In the genomic region with DNA sequence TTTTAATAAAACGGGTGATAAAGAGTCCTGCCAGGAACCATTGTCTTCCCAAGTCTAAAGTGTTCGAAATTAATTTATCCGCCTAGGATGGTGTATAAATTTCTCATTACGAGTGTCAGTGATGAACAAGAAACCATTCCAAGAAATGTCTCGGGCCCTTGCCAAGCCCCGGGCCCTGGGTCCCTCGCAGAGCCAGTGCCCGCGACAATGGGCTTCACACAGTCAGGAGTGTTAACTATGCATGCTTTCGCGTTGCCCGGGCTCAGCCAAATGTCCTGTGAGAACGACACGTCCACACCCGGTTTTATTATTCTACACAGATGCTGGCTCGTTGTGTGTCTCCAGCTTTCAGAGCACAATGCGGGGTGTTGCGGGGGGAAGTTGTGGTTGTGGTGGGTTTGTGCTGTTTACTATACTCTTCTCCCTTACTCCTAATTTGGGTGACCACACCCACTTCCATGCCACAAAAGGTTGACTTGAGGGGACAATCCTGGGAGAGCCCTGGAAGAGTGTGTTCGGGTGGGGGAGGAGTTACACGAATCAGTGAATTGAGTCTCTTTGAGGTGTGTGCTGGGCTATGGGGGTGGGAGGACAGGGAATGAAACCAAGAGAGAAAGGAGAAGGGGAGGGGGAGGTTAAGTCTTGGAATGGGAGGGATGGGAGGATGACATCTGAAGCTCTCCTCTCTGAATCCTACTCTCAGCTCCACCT, we compare ENCODE assay signal across 12 mouse cellular contexts.
A peak's percentile ranks its signal among the peaks of the same experiment; 100 is the strongest.
DNase-seq lines count a peak whose midpoint lies in the region; ATAC-seq and TF ChIP-seq lines count a peak whose summit lies in the region.
"Had no signal": no experiment of that assay in that cellular context is flagged by ENCODE, and none has a peak within 500 bp of the region (broad histone marks: within the 10 kb centered on the region; RNA-seq: fewer than 3 reads in every experiment).

No protein-coding gene starts in this region.

- no peaks in the 10 kb centered on the region for H3K27me3 ChIP-seq in hindbrain, postnatal 0 days (ENCODE audit: insufficient read depth, low read length)
- H3K27me3 ChIP-seq in midbrain, embryonic 14.5 days (ENCODE audit: control insufficient read depth, insufficient read depth, low read length), result no peaks in the 10 kb centered on the region; the same call in 1 of the 2 replicates
- H3K27me3 ChIP-seq: embryonic facial prominence, embryonic 15.5 days; limb, embryonic 13.5 days had no signal

- H3K36me3 ChIP-seq in hindbrain, postnatal 0 days (ENCODE audit: insufficient read depth, low read length), result no peaks in the 10 kb centered on the region
- H3K36me3 ChIP-seq in midbrain, embryonic 14.5 days (ENCODE audit: control insufficient read depth, insufficient read depth, low read length), result no peaks in the 10 kb centered on the region
- H3K36me3 ChIP-seq: embryonic facial prominence, embryonic 15.5 days; limb, embryonic 13.5 days had no signal

- H3K27ac ChIP-seq in hindbrain, postnatal 0 days, result peak overlapping the region; percentile 17; the same call in 1 of the 2 replicates
- H3K27ac ChIP-seq in midbrain, embryonic 14.5 days (replicated peaks; ENCODE audit: low read depth, low read length), result 0 out of 2 replicates have a peak overlapping the region, but pooled peaks have one; percentile 22
- H3K27ac ChIP-seq: embryonic facial prominence, embryonic 15.5 days; limb, embryonic 13.5 days had no signal

- H3K9me3 ChIP-seq in hindbrain, postnatal 0 days (ENCODE audit: low read length), result no peaks in the 10 kb centered on the region
- no peaks in the 10 kb centered on the region for H3K9me3 ChIP-seq in midbrain, embryonic 14.5 days (ENCODE audit: control insufficient read depth, low read length)
- H3K9me3 ChIP-seq: embryonic facial prominence, embryonic 15.5 days; limb, embryonic 13.5 days had no signal

- peak; percentile 36 for DNase-seq in cerebellum, adult 9-10 months
- no peak for DNase-seq in cerebellum, adult 8-10 months
- peak; percentile 34 for DNase-seq in brain, embryonic 18.5 days (ENCODE audit: low read depth, low spot score)
- DNase-seq in hindbrain, postnatal 0 days (ENCODE audit: low spot score), result peak; percentile 80
- DNase-seq in midbrain, embryonic 14.5 days, result peak; percentile 76
- DNase-seq in retina, embryonic 14.5 days (ENCODE audit: low spot score), result no peak
- no peak for DNase-seq in lung, postnatal 10 days
- DNase-seq: heart, adult 11 months; kidney, adult 11 months had no signal

- no peak overlapping the region for H3K4me3 ChIP-seq in hindbrain, postnatal 0 days (ENCODE audit: low read length)
- no peak overlapping the region for H3K4me3 ChIP-seq in midbrain, embryonic 14.5 days (replicated peaks; ENCODE audit: low read depth, low read length)
- H3K4me3 ChIP-seq: embryonic facial prominence, embryonic 15.5 days; limb, embryonic 13.5 days had no signal

- 23% methylated on average over 20 of the region's 20 CpGs for WGBS in hindbrain, postnatal 0 days
- 36% methylated on average over 20 of the region's 20 CpGs for WGBS in midbrain, embryonic 14.5 days

- no peak overlapping the region for H3K9ac ChIP-seq in hindbrain, postnatal 0 days (replicated peaks; ENCODE audit: low read length)
- no peak overlapping the region for H3K9ac ChIP-seq in midbrain, embryonic 14.5 days (replicated peaks; ENCODE audit: low read length)
- H3K9ac ChIP-seq: embryonic facial prominence, embryonic 15.5 days; limb, embryonic 13.5 days had no signal

- ATAC-seq in hindbrain, postnatal 0 days, result peak; percentile 75
- peak; percentile 82 for ATAC-seq in midbrain, embryonic 14.5 days (ENCODE audit: low FRiP score, low TSS enrichment)
- no peak for ATAC-seq in megakaryocyte-erythroid progenitor cell, adult 5-6 weeks (replicated peaks; ENCODE audit: low FRiP score, low TSS enrichment, poor library complexity, severe bottlenecking)

- H3K4me1 ChIP-seq in hindbrain, postnatal 0 days (ENCODE audit: insufficient read depth, low read length), result peaks cover 14% of the 10 kb centered on the region; the same call in 1 of the 2 replicates
- H3K4me1 ChIP-seq in midbrain, embryonic 14.5 days (ENCODE audit: control insufficient read depth, insufficient read depth, low read length), result no peaks in the 10 kb centered on the region
- H3K4me1 ChIP-seq: embryonic facial prominence, embryonic 15.5 days; limb, embryonic 13.5 days had no signal

- peak overlapping the region; percentile 36 for H3K4me2 ChIP-seq in hindbrain, postnatal 0 days (ENCODE audit: low read depth, low read length)
- H3K4me2 ChIP-seq in midbrain, embryonic 14.5 days (ENCODE audit: low read length), result no peak overlapping the region
- H3K4me2 ChIP-seq: embryonic facial prominence, embryonic 15.5 days; limb, embryonic 13.5 days had no signal

- TF ChIP-seq CTCF in hindbrain, postnatal 0 days (IDR thresholded peaks at IDR 0.05; ENCODE audit: low read depth), result no peak

Comparison
In these comparisons a context has a peak if more than half of its experiments do, and no peak if none do; other contexts are left out.
1. DNase-seq: peak in cerebellum, adult 9-10 months (single experiment), brain, embryonic 18.5 days (single experiment), hindbrain, postnatal 0 days (single experiment) and midbrain, embryonic 14.5 days (single experiment); none in cerebellum, adult 8-10 months (single experiment), retina, embryonic 14.5 days (single experiment) and lung, postnatal 10 days (single experiment).